Mouse (Mus musculus): Measurements from ENCODE around the gene Cfap77. TPM values are rescaled to one million over a fixed set of nuclear protein-coding genes. Genes with fewer than 3 reads are reported as not detected.
A peak's percentile ranks its signal among the peaks of the same experiment; 100 is the strongest.

Gene Cfap77
- polyA plus RNA-seq, 1 experiment from 2014 or later: 0.51 TPM

DNA sequence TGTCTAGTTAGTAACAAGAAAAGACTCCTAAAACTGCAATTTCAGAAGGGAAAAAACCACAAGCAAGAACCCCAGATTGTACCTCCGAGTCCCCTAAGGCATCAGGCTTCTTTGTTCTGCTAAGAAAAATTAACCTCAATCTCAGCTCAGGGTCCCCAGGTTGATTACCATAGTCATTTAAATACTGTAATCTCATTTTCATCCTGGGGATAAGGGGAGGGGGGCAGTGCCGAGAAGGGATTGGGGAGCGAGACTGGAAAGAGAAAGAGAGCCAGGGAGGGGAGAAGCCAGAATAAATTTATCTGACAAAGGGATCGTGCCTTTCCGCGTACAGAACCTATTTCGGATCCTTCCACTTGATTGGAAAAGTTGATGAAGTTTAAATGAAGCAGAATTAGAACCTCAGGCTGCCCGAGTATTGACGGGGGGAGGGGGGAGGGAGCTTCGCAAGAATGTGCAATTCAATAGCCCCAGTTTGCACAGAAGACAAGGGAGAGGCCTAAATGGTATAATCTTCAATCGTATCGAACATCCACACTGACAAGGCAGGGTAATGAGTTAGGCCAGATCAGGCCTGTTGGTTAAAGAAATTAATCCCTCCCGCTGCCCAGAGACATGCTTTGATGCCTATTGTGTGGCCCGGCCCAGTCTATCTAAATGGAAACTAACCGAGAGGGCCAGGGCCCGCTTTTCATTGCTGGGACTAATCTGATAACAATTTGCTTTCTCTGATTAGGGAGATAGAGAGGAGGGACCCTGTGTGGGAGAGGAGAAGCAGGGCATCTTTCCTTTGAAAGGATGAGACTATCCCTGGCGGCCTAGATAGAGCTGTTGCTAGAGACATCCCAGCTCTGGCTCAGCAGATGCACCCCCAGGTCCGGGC, 14.0 kb downstream of the Cfap77 start:
- no peaks in the 10 kb centered on the region for H3K9me3 ChIP-seq (ENCODE audit: control insufficient read depth, low read length)
- 4% methylated on average over 18 of the region's 18 CpGs for WGBS
- ATAC-seq (ENCODE audit: low FRiP score): peak; percentile 51; the same call in 1 of the 2 replicates
- H3K27me3 ChIP-seq (ENCODE audit: control insufficient read depth, insufficient read depth, low read length): peaks cover 31% of the 10 kb centered on the region
- H3K9ac ChIP-seq (ENCODE audit: low read depth, low read length): peak overlapping the region; percentile 28; the same call in 1 of the 2 replicates
- no peak overlapping the region for H3K4me2 ChIP-seq (replicated peaks; ENCODE audit: low read depth, low read length)
- H3K27ac ChIP-seq (ENCODE audit: low read depth, low read length): peak overlapping the region; percentile 49; the same call in 1 of the 2 replicates
- no peak for DNase-seq (ENCODE audit: low spot score)
- no peaks in the 10 kb centered on the region for H3K36me3 ChIP-seq (ENCODE audit: control insufficient read depth, insufficient read depth, low read length)
- no peaks in the 10 kb centered on the region; the same call in 1 of the 2 replicates for H3K4me1 ChIP-seq (replicated peaks; ENCODE audit: control insufficient read depth, insufficient read depth, low read length)
- H3K4me3 ChIP-seq (ENCODE audit: low read depth, low read length): no peak overlapping the region

DNA sequence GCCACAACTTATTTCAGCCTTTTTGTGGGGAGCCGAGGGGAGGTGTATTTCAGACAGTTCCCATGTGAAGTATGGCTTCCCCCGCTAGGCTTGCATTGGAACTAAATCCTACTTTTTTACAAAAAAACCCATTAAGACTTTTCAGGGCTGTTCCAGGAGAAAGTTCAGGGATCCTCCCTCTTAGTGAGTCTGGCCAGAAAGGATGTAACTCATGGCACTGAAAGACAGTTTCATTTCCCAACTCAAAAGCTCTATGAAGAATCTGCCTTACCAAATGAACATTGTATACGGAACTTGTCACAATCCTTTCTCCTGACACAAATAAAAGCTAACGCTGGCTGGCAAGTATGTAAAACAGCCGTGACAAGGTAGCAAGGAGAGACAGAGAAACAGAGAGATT, 15.1 kb downstream of the Cfap77 start:
- ATAC-seq (ENCODE audit: low FRiP score) (no peak), DNase-seq (ENCODE audit: low spot score) (no peak)
- WGBS: 37% methylated on average over 5 of the region's 5 CpGs
- Histone ChIP-seq H3K4me3 (ENCODE audit: low read depth, low read length) (no peak overlapping the region), H3K4me2 (replicated peaks; ENCODE audit: low read depth, low read length) (no peak overlapping the region), H3K36me3 (ENCODE audit: control insufficient read depth, insufficient read depth, low read length) (no peaks in the 10 kb centered on the region), H3K27ac (ENCODE audit: low read depth, low read length) (no peak overlapping the region), H3K4me1 (replicated peaks; ENCODE audit: control insufficient read depth, insufficient read depth, low read length) (no peaks in the 10 kb centered on the region; the same call in 1 of the 2 replicates), H3K9me3 (ENCODE audit: control insufficient read depth, low read length) (no peaks in the 10 kb centered on the region), H3K9ac (ENCODE audit: low read depth, low read length) (no peak overlapping the region), H3K27me3 (ENCODE audit: control insufficient read depth, insufficient read depth, low read length) (peaks cover 31% of the 10 kb centered on the region)

DNA sequence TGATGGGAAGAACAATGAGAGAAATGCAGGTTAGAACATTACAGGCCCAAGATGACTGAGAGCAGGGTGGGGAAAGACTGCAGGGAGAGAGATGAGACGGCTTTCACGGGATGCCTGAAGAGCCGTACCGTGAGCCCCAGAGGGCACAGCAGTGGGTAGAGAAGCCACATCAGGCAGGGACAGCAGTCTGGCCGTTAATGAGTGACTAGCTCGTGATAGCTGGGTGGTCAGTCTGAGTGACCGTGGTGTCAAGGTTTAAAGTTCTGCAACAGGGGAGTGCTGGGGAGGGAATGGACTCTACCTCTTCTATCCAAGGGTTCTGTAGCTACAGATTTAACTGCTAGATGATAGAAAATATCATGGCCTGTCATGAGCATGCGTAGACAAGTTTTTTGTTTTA, 19.2 kb downstream of the Cfap77 start:
- Histone ChIP-seq H3K4me3 (ENCODE audit: low read depth, low read length) (no peak overlapping the region), H3K9me3 (ENCODE audit: control insufficient read depth, low read length) (no peaks in the 10 kb centered on the region), H3K27me3 (ENCODE audit: control insufficient read depth, insufficient read depth, low read length) (peaks cover 11% of the 10 kb centered on the region; the same call in 1 of the 2 replicates), H3K4me2 (replicated peaks; ENCODE audit: low read depth, low read length) (no peak overlapping the region), H3K9ac (ENCODE audit: low read depth, low read length) (no peak overlapping the region), H3K27ac (ENCODE audit: low read depth, low read length) (no peak overlapping the region), H3K36me3 (ENCODE audit: control insufficient read depth, insufficient read depth, low read length) (no peaks in the 10 kb centered on the region), H3K4me1 (replicated peaks; ENCODE audit: control insufficient read depth, insufficient read depth, low read length) (no peaks in the 10 kb centered on the region)
- ATAC-seq (ENCODE audit: low FRiP score): no peak
- WGBS: 50% methylated on average over 8 of the region's 8 CpGs
- no peak for DNase-seq (ENCODE audit: low spot score)

DNA sequence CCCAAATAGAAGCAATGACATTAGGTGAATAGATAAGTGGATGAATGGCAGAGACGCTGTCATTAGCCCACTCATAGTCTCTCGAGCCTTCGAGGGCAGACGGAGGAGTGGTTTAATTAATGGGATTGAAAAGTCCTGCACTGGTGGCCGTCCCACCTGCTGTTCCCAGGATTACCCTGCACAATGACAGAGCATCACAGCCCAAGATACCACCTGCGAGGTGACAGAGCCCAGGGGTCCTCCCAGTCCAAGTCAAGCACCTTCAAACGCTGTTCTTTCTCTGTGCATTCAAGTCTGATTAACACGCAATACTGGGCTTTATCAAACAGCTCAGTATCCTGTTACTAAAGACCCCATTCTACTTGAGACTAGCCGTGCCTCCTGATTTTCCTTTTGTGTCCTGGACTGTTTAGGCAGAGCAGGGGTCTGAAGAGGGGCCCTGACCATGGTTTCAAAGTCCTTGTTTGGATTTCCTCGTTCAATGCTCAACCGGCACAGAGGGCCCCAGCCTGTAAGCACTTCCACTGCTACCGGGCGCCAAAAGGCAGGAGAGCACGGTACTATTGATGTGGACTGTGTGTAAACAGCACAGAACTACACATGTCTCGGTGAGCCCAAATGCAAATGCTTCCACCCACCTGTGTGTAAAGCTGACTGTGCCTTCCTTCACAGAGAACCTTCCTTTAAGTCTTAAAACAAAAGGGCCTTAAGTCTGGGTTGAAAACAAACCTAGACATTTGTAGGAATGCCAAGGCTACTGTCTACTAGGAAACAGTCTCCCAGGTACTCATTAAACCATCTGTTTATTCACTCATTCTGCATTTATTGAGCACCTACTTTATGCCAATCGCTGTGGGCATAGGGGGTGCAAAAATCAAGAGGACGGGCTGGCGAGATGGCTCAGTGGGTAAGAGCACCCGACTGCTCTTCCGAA, 20.1 kb downstream of the Cfap77 start:
- Histone ChIP-seq H3K9ac (ENCODE audit: low read depth, low read length) (no peak overlapping the region), H3K27ac (ENCODE audit: low read depth, low read length) (no peak overlapping the region), H3K4me1 (replicated peaks; ENCODE audit: control insufficient read depth, insufficient read depth, low read length) (no peaks in the 10 kb centered on the region; the same call in none of the 2 replicates), H3K36me3 (ENCODE audit: control insufficient read depth, insufficient read depth, low read length) (no peaks in the 10 kb centered on the region), H3K9me3 (ENCODE audit: control insufficient read depth, low read length) (no peaks in the 10 kb centered on the region), H3K4me3 (ENCODE audit: low read depth, low read length) (no peak overlapping the region), H3K4me2 (replicated peaks; ENCODE audit: low read depth, low read length) (no peak overlapping the region), H3K27me3 (ENCODE audit: control insufficient read depth, insufficient read depth, low read length) (peaks cover 10% of the 10 kb centered on the region; the same call in 1 of the 2 replicates)
- no peak for DNase-seq (ENCODE audit: low spot score)
- ATAC-seq (ENCODE audit: low FRiP score): no peak
- WGBS: 48% methylated on average over 20 of the region's 20 CpGs

DNA sequence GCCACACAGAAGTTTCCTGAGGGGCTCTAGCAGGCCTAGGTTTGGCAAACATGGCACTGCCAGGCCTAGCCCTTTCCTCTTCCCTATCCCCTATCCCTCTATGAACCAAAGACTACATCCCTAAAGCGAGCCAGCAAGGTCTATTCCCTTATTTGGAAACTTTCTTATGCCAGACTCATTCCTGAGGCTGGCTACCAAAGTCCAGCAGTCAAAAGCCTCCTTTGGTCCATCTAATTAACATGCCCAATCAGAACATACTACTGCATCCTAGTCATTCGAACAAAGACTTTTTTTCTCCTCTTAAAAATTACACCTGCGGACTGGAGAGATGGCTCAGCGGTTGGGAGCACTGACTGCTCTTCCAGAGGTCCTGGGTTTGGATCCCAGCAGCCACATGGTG, 22.9 kb downstream of the Cfap77 start:
- Histone ChIP-seq H3K9ac (ENCODE audit: low read depth, low read length) (no peak overlapping the region), H3K9me3 (ENCODE audit: control insufficient read depth, low read length) (no peaks in the 10 kb centered on the region), H3K27me3 (ENCODE audit: control insufficient read depth, insufficient read depth, low read length) (peaks cover 3% of the 10 kb centered on the region; the same call in 1 of the 2 replicates), H3K4me2 (replicated peaks; ENCODE audit: low read depth, low read length) (no peak overlapping the region), H3K4me3 (ENCODE audit: low read depth, low read length) (no peak overlapping the region), H3K36me3 (ENCODE audit: control insufficient read depth, insufficient read depth, low read length) (no peaks in the 10 kb centered on the region), H3K4me1 (replicated peaks; ENCODE audit: control insufficient read depth, insufficient read depth, low read length) (no peaks in the 10 kb centered on the region; the same call in none of the 2 replicates), H3K27ac (ENCODE audit: low read depth, low read length) (no peak overlapping the region)
- ATAC-seq (ENCODE audit: low FRiP score) (no peak), DNase-seq (ENCODE audit: low spot score) (no peak)
- WGBS: 86% methylated on average over 4 of the region's 4 CpGs

DNA sequence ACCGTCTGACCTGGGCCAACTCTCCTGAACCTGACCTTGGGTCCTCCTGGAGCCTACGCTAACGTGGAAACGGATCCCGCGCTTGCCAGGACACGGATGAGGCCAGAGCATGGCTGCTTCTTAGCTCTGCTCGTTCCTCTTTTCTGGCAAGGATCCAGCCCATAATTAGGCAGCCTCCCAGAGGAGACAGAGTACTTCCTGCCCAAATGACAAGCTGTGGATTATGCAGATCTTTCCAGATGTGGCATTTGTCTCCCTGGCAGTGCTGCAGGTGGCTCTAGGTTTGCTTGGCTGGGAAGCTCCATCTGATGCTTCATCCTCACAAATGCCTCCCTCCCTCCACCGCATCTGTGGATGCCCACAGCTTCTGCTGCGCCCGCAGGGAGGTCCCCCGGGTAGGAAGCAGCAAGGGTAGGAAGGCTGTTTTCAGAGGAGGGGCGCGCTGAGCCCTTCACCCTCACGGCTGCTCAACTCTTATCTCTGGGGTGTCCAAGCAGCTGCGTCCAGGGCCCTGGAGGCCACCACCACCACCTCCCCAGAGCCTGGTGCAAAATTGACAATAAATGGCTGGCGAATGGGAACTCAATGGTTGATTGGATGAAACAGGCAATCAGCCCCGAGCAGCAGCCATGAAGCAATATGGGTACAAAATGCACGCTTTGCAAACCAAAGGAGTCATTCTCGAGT, 24.7 kb downstream of the Cfap77 start:
- H3K9ac ChIP-seq (ENCODE audit: low read depth, low read length): no peak overlapping the region
- 59% methylated on average over 20 of the region's 20 CpGs for WGBS
- no peaks in the 10 kb centered on the region for H3K36me3 ChIP-seq (ENCODE audit: control insufficient read depth, insufficient read depth, low read length)
- H3K27ac ChIP-seq (ENCODE audit: low read depth, low read length): no peak overlapping the region
- no peak overlapping the region for H3K4me3 ChIP-seq (ENCODE audit: low read depth, low read length)
- H3K4me1 ChIP-seq (replicated peaks; ENCODE audit: control insufficient read depth, insufficient read depth, low read length): no peaks in the 10 kb centered on the region; the same call in none of the 2 replicates
- no peak overlapping the region for H3K4me2 ChIP-seq (replicated peaks; ENCODE audit: low read depth, low read length)
- ATAC-seq (ENCODE audit: low FRiP score) (no peak), DNase-seq (ENCODE audit: low spot score) (no peak)
- peaks cover 3% of the 10 kb centered on the region; the same call in 1 of the 2 replicates for H3K27me3 ChIP-seq (ENCODE audit: control insufficient read depth, insufficient read depth, low read length)
- H3K9me3 ChIP-seq (ENCODE audit: control insufficient read depth, low read length): no peaks in the 10 kb centered on the region

DNA sequence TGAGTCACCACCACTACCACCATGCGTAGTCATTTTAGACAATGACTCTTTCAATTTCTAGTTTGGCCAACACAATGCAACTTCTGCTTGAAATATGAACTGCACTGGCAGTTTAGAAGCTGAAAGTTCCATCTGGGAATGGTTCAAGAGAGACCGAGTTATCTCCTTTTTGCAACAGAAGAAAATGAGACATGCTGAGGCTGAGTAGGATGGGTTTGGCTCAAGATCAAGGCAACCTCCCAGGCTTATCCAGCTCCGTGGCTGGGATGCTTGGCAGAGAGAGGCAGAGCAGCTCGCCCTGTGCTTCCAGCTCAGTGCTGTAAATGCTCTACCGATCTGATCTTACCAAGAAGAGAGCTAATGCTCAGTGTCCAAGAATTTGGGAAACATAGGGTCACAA, 29.6 kb downstream of the Cfap77 start:
- 86% methylated on average over 5 of the region's 5 CpGs for WGBS
- Histone ChIP-seq H3K27me3 (ENCODE audit: control insufficient read depth, insufficient read depth, low read length) (no peaks in the 10 kb centered on the region), H3K9ac (ENCODE audit: low read depth, low read length) (no peak overlapping the region), H3K27ac (ENCODE audit: low read depth, low read length) (no peak overlapping the region), H3K9me3 (ENCODE audit: control insufficient read depth, low read length) (no peaks in the 10 kb centered on the region), H3K36me3 (ENCODE audit: control insufficient read depth, insufficient read depth, low read length) (no peaks in the 10 kb centered on the region), H3K4me3 (ENCODE audit: low read depth, low read length) (no peak overlapping the region), H3K4me1 (replicated peaks; ENCODE audit: control insufficient read depth, insufficient read depth, low read length) (no peaks in the 10 kb centered on the region; the same call in none of the 2 replicates), H3K4me2 (replicated peaks; ENCODE audit: low read depth, low read length) (no peak overlapping the region)
- ATAC-seq (ENCODE audit: low FRiP score) (no peak), DNase-seq (ENCODE audit: low spot score) (no peak)

DNA sequence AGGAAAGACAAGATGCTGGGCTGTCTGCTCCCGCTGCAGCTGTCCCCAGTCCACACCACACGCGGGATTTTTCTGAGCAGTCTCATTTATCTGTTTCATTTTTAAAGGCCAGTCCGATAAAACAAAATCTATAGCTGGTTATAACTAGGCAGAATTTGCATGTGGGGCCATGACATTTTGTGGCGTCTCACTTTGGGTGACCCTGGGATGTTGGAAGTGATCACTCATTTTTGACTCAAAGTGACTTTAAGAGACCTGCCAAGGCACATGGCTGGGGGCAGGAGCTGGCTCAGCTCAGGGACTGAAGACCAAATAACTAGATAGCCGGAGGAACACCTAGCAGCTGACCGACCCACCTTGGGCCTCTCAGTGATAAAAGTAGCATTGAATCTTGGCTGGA, 31.9 kb downstream of the Cfap77 start:
- Histone ChIP-seq H3K4me1 (replicated peaks; ENCODE audit: control insufficient read depth, insufficient read depth, low read length) (no peaks in the 10 kb centered on the region), H3K9me3 (ENCODE audit: control insufficient read depth, low read length) (no peaks in the 10 kb centered on the region), H3K27me3 (ENCODE audit: control insufficient read depth, insufficient read depth, low read length) (no peaks in the 10 kb centered on the region), H3K36me3 (ENCODE audit: control insufficient read depth, insufficient read depth, low read length) (no peaks in the 10 kb centered on the region), H3K9ac (ENCODE audit: low read depth, low read length) (no peak overlapping the region), H3K4me2 (replicated peaks; ENCODE audit: low read depth, low read length) (no peak overlapping the region), H3K27ac (ENCODE audit: low read depth, low read length) (no peak overlapping the region), H3K4me3 (ENCODE audit: low read depth, low read length) (no peak overlapping the region)
- ATAC-seq (ENCODE audit: low FRiP score) (no peak), DNase-seq (ENCODE audit: low spot score) (no peak)
- WGBS: 90% methylated on average over 7 of the region's 7 CpGs

Data from hindbrain, embryonic 11.5 days (tissue).